Mouse (Mus musculus): Measurements from ENCODE around the gene Tars2. TPM values are rescaled to one million over a fixed set of nuclear protein-coding genes. Genes with fewer than 3 reads are reported as not detected.
"Not testable (repeated sequence)": the region's sequence is repeated elsewhere in the genome, so short reads cannot be mapped to it uniquely, and the experiment has no call there.

Tars2 gene
- 39.4 and 45.8 TPM in 2 replicates for polyA plus RNA-seq (2015; fragmentation: Nextera tagmentation; extraction: Ambion mirVana)

DNA sequence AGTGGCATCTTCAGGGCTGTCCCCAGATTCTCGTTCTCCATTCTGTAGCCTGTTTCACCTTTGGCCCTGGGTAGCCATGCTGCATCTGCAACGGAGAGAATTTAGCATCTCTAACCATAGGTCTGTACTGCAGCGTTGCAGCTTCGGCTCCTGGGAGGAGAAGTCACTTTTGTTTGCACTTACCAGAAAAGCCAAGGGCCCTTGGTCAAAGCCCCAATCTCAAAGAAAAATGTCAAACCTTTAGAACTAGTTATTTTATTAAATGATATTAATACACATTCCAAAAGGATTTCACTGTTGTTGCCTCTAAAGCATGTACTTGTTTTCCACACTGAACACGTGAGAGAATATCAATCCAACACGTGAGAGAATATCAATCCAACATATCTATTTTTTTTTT is at the start of gene Tars2:
Gene Tars2 (minus strand): TSS at position 101 of the 400 bp plus-strand sequence.
- ATAC-seq (ENCODE audit: insufficient number of reproducible peaks, low FRiP score, low TSS enrichment, low read depth): no peak
- H3K4me3 ChIP-seq (replicated peaks): no peak within 1 kb of the TSS
- peaks cover 24% of the 10 kb centered on the region for H3K36me3 ChIP-seq
- no peak within 1 kb of the TSS for H3K27ac ChIP-seq (replicated peaks)
- H3K4me1 ChIP-seq: no peaks in the 10 kb centered on the region
- H3K4me2 ChIP-seq (replicated peaks): no peak within 1 kb of the TSS
- WGBS: 89% methylated on average over 6 of the region's 6 CpGs
- H3K27me3 ChIP-seq: no peaks in the 10 kb centered on the region
- no peak within 1 kb of the TSS for H3K9ac ChIP-seq
- no peaks in the 10 kb centered on the region for H3K9me3 ChIP-seq (replicated peaks)

DNA sequence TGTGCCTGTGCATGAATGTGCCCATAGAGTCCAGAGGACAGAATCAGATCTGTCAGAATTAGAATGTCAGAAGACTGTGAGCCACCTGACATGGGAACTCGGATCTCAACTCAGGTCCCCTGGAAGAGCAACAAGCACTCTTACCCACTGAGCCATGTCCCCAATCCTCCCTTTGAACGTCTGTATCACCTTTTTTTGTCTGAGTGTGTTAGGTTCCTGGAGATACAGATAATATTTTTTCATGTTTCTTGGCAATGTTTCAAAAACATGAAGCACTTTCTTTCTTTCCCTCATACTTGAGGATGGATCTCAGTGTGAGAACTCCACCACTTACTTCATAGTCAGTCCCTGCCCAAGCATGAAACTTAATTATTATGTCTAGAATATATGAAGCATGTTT is 48.4 kb upstream of the Tars2 start:
- 57% methylated on average over 2 of the region's 2 CpGs for WGBS

DNA sequence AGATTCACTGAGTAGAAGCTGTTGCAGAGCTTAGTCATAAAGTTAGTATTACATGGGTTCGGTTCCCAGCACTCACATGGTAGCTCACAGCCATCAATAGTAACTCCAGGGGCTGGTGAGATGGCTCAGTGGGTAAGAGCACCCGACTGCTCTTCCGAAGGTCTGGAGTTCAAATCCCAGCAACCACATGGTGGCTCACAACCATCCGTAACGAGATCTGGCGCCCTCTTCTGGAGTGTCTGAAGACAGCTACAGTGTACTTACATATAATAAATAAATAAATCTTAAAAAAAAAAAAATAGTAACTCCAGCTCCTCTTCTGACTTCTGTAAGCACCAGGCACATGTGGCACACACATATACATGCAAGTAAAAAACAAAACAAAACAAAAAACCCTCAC is 47.6 kb upstream of the Tars2 start:
- WGBS: 94% methylated on average over 3 of the region's 6 CpGs
- H3K27me3 ChIP-seq; H3K4me2 ChIP-seq (replicated peaks); ATAC-seq (ENCODE audit: insufficient number of reproducible peaks, low FRiP score, low TSS enrichment, low read depth); H3K4me3 ChIP-seq (replicated peaks); H3K9ac ChIP-seq; H3K4me1 ChIP-seq; H3K27ac ChIP-seq (replicated peaks); H3K9me3 ChIP-seq (replicated peaks): not testable (repeated sequence)
- H3K36me3 ChIP-seq: peaks cover 22% of the 10 kb centered on the region

More for the DNA sequence above, 48.4 kb upstream of the Tars2 start:
- Histone ChIP-seq H3K4me3 (replicated peaks) (no peak overlapping the region), H3K36me3 (peaks cover 22% of the 10 kb centered on the region), H3K9ac (no peak overlapping the region), H3K4me1 (no peaks in the 10 kb centered on the region), H3K4me2 (replicated peaks) (no peak overlapping the region), H3K9me3 (replicated peaks) (no peaks in the 10 kb centered on the region), H3K27me3 (no peaks in the 10 kb centered on the region), H3K27ac (replicated peaks) (no peak overlapping the region)
- no peak for ATAC-seq (ENCODE audit: insufficient number of reproducible peaks, low FRiP score, low TSS enrichment, low read depth)

DNA sequence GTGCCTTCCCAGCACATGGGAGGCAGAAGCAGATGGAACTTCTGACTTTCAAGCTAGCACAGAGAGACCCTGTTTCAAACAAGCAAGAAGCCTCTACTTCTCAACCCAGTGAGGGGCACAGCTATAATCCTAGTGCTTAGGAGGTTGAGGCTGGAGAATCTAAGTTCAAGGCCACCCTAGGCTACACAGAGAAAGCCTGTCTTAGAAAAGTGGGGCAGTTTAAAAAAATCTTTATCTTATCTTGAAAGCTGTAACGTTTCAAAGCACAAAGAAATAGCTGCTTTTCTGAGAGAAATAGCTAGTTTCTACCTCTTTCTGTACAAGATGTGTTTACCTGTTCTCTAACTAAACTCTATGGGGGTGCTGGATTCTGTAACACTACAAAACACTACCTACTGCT is 46.7 kb upstream of the Tars2 start:
- H3K36me3 ChIP-seq: peaks cover 28% of the 10 kb centered on the region
- H3K4me3 ChIP-seq (replicated peaks): no peak overlapping the region
- no peaks in the 10 kb centered on the region for H3K27me3 ChIP-seq
- 93% methylated on average over 1 of the region's 1 CpGs for WGBS
- no peak overlapping the region for H3K9ac ChIP-seq
- H3K27ac ChIP-seq (replicated peaks): no peak overlapping the region
- H3K4me1 ChIP-seq: no peaks in the 10 kb centered on the region
- no peaks in the 10 kb centered on the region for H3K9me3 ChIP-seq (replicated peaks)
- no peak for ATAC-seq (ENCODE audit: insufficient number of reproducible peaks, low FRiP score, low TSS enrichment, low read depth)
- no peak overlapping the region for H3K4me2 ChIP-seq (replicated peaks)

DNA sequence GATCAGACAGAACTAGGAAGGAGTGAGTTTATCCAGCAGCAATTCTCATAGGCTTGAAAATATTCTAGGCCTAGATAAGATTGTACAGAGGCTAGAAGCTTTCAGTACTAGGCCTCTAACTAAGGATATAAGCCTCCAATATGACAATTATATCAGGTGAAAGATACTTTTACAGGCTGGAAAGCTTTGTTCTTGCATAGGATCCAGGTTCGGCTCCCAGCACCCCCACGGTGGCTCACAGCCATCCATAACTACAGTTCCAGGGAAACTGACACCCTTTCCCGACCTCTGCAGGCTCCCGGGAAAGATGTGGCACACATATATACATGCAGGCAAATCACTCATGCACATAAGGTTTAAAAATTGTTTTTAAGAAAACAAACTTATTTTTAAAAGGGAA is 43.8 kb upstream of the Tars2 start:
- 95% methylated on average over 4 of the region's 4 CpGs for WGBS
- H3K4me1 ChIP-seq: no peaks in the 10 kb centered on the region
- H3K4me3 ChIP-seq (replicated peaks): no peak overlapping the region
- H3K4me2 ChIP-seq (replicated peaks): no peak overlapping the region
- no peak overlapping the region for H3K27ac ChIP-seq (replicated peaks)
- H3K36me3 ChIP-seq: peaks cover 28% of the 10 kb centered on the region
- no peak overlapping the region for H3K9ac ChIP-seq
- H3K27me3 ChIP-seq: no peaks in the 10 kb centered on the region
- no peak for ATAC-seq (ENCODE audit: insufficient number of reproducible peaks, low FRiP score, low TSS enrichment, low read depth)
- no peaks in the 10 kb centered on the region for H3K9me3 ChIP-seq (replicated peaks)

DNA sequence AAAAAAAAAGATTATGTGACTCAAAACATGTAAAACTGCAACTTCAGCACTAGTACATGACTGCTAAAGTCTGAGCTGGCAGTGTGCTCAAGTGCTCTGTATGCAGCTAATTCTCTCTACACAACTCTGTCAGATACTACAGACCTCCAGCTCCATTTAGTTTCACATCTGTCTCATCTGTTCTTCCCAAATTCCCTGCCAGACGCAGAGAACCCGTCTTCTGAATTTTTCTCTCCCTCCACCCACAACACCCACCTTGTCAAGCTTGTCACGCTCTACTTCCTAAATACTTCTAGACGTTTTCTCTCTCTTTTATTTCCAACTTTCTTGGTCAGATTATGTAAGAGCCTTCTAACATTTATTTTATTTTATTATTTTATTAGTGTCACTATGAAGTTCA is 38.8 kb upstream of the Tars2 start:
- whole genome bisulfite sequencing: 73% methylated on average over 4 of the region's 4 CpGs
- Histone ChIP-seq H3K27ac (replicated peaks) (no peak overlapping the region), H3K36me3 (peaks cover 7% of the 10 kb centered on the region; the same call in 1 of the 2 replicates)

DNA sequence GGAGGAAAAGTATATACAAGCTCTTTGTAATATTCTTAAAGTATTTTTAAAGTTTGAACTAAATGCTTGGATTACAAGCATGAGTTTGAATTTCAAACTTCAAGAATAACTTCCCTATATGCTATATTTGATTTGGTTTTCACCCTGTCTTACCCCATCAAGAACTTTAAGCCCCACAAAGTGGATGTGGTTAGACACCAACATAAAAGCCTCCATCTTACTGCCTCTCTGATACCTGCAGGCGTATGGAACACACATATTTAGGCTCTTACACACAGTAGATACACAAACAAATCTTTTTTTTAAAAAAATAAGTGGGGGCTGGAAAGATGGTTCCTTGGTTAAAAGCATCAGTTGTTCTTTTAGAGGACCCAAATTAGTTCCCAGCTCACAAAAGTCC is 34.3 kb upstream of the Tars2 start:
- H3K4me1 ChIP-seq: no peaks in the 10 kb centered on the region
- no peaks in the 10 kb centered on the region for H3K27me3 ChIP-seq
- ATAC-seq (ENCODE audit: insufficient number of reproducible peaks, low FRiP score, low TSS enrichment, low read depth): no peak
- no peak overlapping the region for H3K9ac ChIP-seq
- no peak overlapping the region for H3K27ac ChIP-seq (replicated peaks)
- no peaks in the 10 kb centered on the region for H3K9me3 ChIP-seq (replicated peaks)
- no peak overlapping the region for H3K4me2 ChIP-seq (replicated peaks)
- no peaks in the 10 kb centered on the region for H3K36me3 ChIP-seq
- WGBS: 73% methylated on average over 1 of the region's 1 CpGs
- no peak overlapping the region for H3K4me3 ChIP-seq (replicated peaks)

More for the DNA sequence above, 38.8 kb upstream of the Tars2 start:
- Histone ChIP-seq H3K4me1 (no peaks in the 10 kb centered on the region), H3K27me3 (no peaks in the 10 kb centered on the region), H3K4me3 (replicated peaks) (no peak overlapping the region), H3K9me3 (replicated peaks) (no peaks in the 10 kb centered on the region), H3K9ac (no peak overlapping the region), H3K4me2 (replicated peaks) (no peak overlapping the region)
- ATAC-seq (ENCODE audit: insufficient number of reproducible peaks, low FRiP score, low TSS enrichment, low read depth): no peak

DNA sequence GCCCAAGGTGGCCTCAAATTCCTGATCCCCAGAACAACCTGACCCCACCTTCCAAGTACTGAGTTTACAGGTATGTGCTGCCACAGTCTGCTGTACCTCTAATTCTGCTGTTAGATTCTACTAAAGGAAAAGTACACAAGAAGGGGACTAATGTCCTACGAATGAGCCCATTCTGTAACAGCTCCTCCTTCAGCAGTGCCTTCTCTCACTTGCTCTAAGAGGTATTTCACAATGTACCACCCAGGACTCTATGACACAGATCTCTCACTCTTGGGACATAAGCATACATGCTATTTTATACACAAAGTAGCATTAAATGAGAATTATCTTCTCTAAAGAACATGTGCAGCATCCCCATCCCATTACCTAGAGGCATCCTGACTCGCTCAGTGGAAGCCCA is 33.7 kb upstream of the Tars2 start:
- no peak for ATAC-seq (ENCODE audit: insufficient number of reproducible peaks, low FRiP score, low TSS enrichment, low read depth)
- 0 out of 2 replicates have a peak, but pooled peaks cover 3% of the 10 kb centered on the region for H3K36me3 ChIP-seq
- no peak overlapping the region for H3K4me3 ChIP-seq (replicated peaks)
- no peak overlapping the region for H3K9ac ChIP-seq
- no peaks in the 10 kb centered on the region for H3K9me3 ChIP-seq (replicated peaks)
- no peaks in the 10 kb centered on the region for H3K4me1 ChIP-seq
- H3K27me3 ChIP-seq: no peaks in the 10 kb centered on the region
- WGBS: 77% methylated on average over 2 of the region's 2 CpGs
- H3K27ac ChIP-seq (replicated peaks): no peak overlapping the region
- H3K4me2 ChIP-seq (replicated peaks): no peak overlapping the region

DNA sequence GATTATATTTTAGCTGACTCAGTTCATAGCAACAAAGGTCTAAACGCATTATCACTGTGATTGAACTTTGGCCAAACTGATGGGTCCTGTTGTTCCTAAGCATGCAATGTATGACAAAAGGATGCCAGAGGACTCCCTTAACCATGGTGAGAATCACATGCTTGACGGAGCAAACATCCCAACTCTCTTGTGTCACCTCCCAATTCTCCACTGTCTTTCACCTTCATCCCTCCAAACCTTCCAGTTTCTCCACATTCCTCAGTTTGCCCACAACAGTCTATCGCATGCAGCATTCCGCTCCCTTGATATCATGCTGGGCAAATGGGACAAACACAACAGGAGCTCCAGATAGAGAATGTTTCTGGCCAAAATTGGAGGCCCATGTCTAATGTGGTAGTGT is 25.5 kb upstream of the Tars2 start:
- WGBS: 83% methylated on average over 4 of the region's 4 CpGs
- Histone ChIP-seq H3K4me2 (replicated peaks) (no peak overlapping the region), H3K4me1 (no peaks in the 10 kb centered on the region), H3K27ac (replicated peaks) (no peak overlapping the region), H3K27me3 (no peaks in the 10 kb centered on the region), H3K9ac (no peak overlapping the region), H3K9me3 (replicated peaks) (no peaks in the 10 kb centered on the region), H3K4me3 (replicated peaks) (no peak overlapping the region), H3K36me3 (peaks cover 53% of the 10 kb centered on the region)
- ATAC-seq (ENCODE audit: insufficient number of reproducible peaks, low FRiP score, low TSS enrichment, low read depth): no peak

DNA sequence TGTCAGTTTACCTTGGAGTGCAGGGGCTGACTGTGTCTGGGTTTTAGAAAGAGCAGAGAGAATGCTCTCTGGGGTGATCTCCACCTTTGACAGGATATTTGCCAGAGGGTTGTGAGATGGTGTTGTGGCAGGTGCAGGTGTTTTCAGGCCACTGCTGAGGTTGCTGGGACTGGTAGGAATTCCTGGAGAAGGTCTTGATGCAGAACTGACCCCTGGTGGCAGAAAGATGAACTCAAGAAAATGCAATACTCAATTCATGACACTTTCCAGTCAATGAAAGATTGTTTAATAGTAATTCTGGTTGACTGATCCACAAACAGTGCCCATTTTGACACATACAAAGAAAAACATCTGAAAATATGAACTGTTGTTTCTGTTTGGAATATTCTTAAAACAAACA is 12.0 kb upstream of the Tars2 start:
- Histone ChIP-seq H3K27me3 (no peaks in the 10 kb centered on the region), H3K36me3 (peaks cover 57% of the 10 kb centered on the region), H3K27ac (replicated peaks) (no peak overlapping the region), H3K4me2 (replicated peaks) (no peak overlapping the region), H3K4me1 (no peaks in the 10 kb centered on the region), H3K4me3 (replicated peaks) (no peak overlapping the region), H3K9ac (no peak overlapping the region), H3K9me3 (replicated peaks) (no peaks in the 10 kb centered on the region)
- no peak for ATAC-seq (ENCODE audit: insufficient number of reproducible peaks, low FRiP score, low TSS enrichment, low read depth)

DNA sequence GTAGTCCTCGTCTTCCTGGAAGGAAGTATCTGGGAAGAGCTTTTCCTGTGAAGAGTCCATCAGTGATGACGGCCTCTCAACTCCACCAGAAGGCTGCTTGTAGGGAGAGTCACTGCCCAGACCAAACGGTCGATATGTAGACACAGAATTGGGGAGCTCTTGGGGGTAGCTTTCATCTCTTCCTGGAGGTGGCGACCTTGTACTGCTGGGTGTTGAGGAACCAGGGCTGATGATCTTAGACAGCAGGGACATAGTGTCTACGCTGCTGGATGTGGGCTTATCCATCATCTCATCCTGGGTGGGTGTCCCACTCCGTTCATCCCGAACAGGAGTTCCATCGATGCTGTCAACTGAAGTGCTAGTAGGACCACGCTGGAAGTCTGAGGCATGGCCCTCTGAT is 5.5 kb upstream of the Tars2 start:
- Histone ChIP-seq H3K36me3 (peaks cover 59% of the 10 kb centered on the region), H3K4me2 (replicated peaks) (no peak overlapping the region), H3K9ac (no peak overlapping the region), H3K4me3 (replicated peaks) (no peak overlapping the region), H3K27ac (replicated peaks) (no peak overlapping the region), H3K9me3 (replicated peaks) (no peaks in the 10 kb centered on the region), H3K4me1 (no peaks in the 10 kb centered on the region), H3K27me3 (no peaks in the 10 kb centered on the region)
- no peak for ATAC-seq (ENCODE audit: insufficient number of reproducible peaks, low FRiP score, low TSS enrichment, low read depth)
- WGBS: 92% methylated on average over 10 of the region's 10 CpGs

DNA sequence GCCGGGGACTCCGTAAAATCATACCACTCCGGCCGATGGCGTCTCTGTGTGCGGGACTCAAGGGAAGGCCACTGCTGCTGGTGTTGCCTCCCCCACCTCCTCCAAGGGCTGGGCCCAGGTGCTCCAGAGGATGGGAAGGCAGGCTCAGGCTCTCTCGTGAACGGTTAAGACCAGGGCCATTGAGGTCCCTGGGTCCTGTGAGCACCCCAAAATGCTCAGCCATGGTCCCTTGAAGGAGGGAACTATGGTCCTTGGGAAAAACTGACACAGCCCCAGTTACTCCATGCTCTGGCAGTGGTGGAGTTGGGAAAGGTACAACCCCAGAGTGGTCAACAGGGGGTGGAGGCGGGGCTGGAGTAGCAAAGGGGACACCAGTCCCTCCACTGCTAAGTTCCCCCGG is 3.8 kb upstream of the Tars2 start:
- H3K9me3 ChIP-seq (replicated peaks): no peaks in the 10 kb centered on the region
- WGBS: 79% methylated on average over 10 of the region's 10 CpGs
- H3K4me1 ChIP-seq: no peaks in the 10 kb centered on the region
- peaks cover 53% of the 10 kb centered on the region for H3K36me3 ChIP-seq
- no peak overlapping the region for H3K9ac ChIP-seq
- H3K4me3 ChIP-seq (replicated peaks): no peak overlapping the region
- no peak for ATAC-seq (ENCODE audit: insufficient number of reproducible peaks, low FRiP score, low TSS enrichment, low read depth)
- no peak overlapping the region for H3K27ac ChIP-seq (replicated peaks)
- no peaks in the 10 kb centered on the region for H3K27me3 ChIP-seq
- H3K4me2 ChIP-seq (replicated peaks): no peak overlapping the region

Measured in embryonic facial prominence, embryonic 15.5 days (tissue).